Mouse (Mus musculus): Measurements from ENCODE around the gene Pde10a. TPM values are rescaled to one million over a fixed set of nuclear protein-coding genes. Genes with fewer than 3 reads are reported as not detected.
A peak's percentile ranks its signal among the peaks of the same experiment; 100 is the strongest.

Gene Pde10a
- polyA plus RNA-seq, 1 experiment from 2014 or later, result 21.5 TPM

- H3K36me3 ChIP-seq, result no peaks in the 10 kb centered on the region
- WGBS, result 80% methylated on average over 3 of the region's 3 CpGs
- H3K9ac ChIP-seq (replicated peaks), result no peak overlapping the region
- H3K4me2 ChIP-seq (replicated peaks), result no peak overlapping the region
- H3K4me1 ChIP-seq, result no peaks in the 10 kb centered on the region
- ATAC-seq (replicated peaks), result no peak
- H3K27me3 ChIP-seq, result no peaks in the 10 kb centered on the region
- H3K9me3 ChIP-seq, result no peaks in the 10 kb centered on the region
- H3K4me3 ChIP-seq, result no peak overlapping the region
- no peak overlapping the region for H3K27ac ChIP-seq (replicated peaks)
Measured at GRCm38 (mm10) chr17:8742772-8743171, 217.6 kb downstream of the Pde10a start.

- Histone ChIP-seq H3K9ac (replicated peaks) (no peak overlapping the region), H3K4me1 (no peaks in the 10 kb centered on the region), H3K27me3 (no peaks in the 10 kb centered on the region), H3K9me3 (no peaks in the 10 kb centered on the region), H3K36me3 (no peaks in the 10 kb centered on the region), H3K4me3 (no peak overlapping the region), H3K27ac (replicated peaks) (no peak overlapping the region), H3K4me2 (replicated peaks) (no peak overlapping the region)
- ATAC-seq (replicated peaks), result no peak
- WGBS, result 77% methylated on average over 1 of the region's 1 CpGs
Measured at GRCm38 (mm10) chr17:8745334-8745733, 220.2 kb downstream of the Pde10a start.

GRCm38 (mm10) chr17:8749426-8749825 lies 224.3 kb downstream of the Pde10a start:
- ATAC-seq (replicated peaks), result no peak
- H3K4me2 ChIP-seq (replicated peaks), result no peak overlapping the region
- no peak overlapping the region for H3K27ac ChIP-seq (replicated peaks)
- no peak overlapping the region for H3K4me3 ChIP-seq
- H3K36me3 ChIP-seq, result no peaks in the 10 kb centered on the region
- H3K9ac ChIP-seq (replicated peaks), result no peak overlapping the region
- 85% methylated on average over 4 of the region's 4 CpGs for WGBS
- no peaks in the 10 kb centered on the region for H3K9me3 ChIP-seq
- H3K27me3 ChIP-seq, result no peaks in the 10 kb centered on the region
- H3K4me1 ChIP-seq, result no peaks in the 10 kb centered on the region

- H3K9ac ChIP-seq (replicated peaks), result no peak overlapping the region
- H3K4me2 ChIP-seq (replicated peaks), result no peak overlapping the region
- H3K4me1 ChIP-seq, result no peaks in the 10 kb centered on the region
- H3K36me3 ChIP-seq, result no peaks in the 10 kb centered on the region
- H3K9me3 ChIP-seq, result no peaks in the 10 kb centered on the region
- no peak overlapping the region for H3K4me3 ChIP-seq
- no peak for ATAC-seq (replicated peaks)
- H3K27ac ChIP-seq (replicated peaks), result no peak overlapping the region
- 92% methylated on average over 5 of the region's 5 CpGs for WGBS
- no peaks in the 10 kb centered on the region for H3K27me3 ChIP-seq
Measured at GRCm38 (mm10) chr17:8757576-8757975, 232.4 kb downstream of the Pde10a start.

- Histone ChIP-seq H3K27ac (replicated peaks) (no peak overlapping the region), H3K9ac (replicated peaks) (no peak overlapping the region), H3K36me3 (no peaks in the 10 kb centered on the region), H3K4me1 (no peaks in the 10 kb centered on the region), H3K27me3 (no peaks in the 10 kb centered on the region), H3K4me2 (replicated peaks) (no peak overlapping the region), H3K9me3 (no peaks in the 10 kb centered on the region), H3K4me3 (no peak overlapping the region)
- ATAC-seq (replicated peaks), result no peak
- WGBS, result 33% methylated on average over 1 of the region's 1 CpGs
Measured at GRCm38 (mm10) chr17:8763248-8763647, 238.1 kb downstream of the Pde10a start.

- 88% methylated on average over 5 of the region's 5 CpGs for WGBS
- H3K4me3 ChIP-seq, result no peak overlapping the region
- no peak for ATAC-seq (replicated peaks)
- H3K9me3 ChIP-seq, result no peaks in the 10 kb centered on the region
- H3K4me1 ChIP-seq, result no peaks in the 10 kb centered on the region
- H3K27me3 ChIP-seq, result no peaks in the 10 kb centered on the region
- H3K36me3 ChIP-seq, result no peaks in the 10 kb centered on the region
- no peak overlapping the region for H3K27ac ChIP-seq (replicated peaks)
- H3K9ac ChIP-seq (replicated peaks), result no peak overlapping the region
- no peak overlapping the region for H3K4me2 ChIP-seq (replicated peaks)
Measured at GRCm38 (mm10) chr17:8765987-8766576, 240.9 kb downstream of the Pde10a start.

- Histone ChIP-seq H3K36me3 (no peaks in the 10 kb centered on the region), H3K27me3 (no peaks in the 10 kb centered on the region), H3K4me1 (no peaks in the 10 kb centered on the region), H3K9me3 (no peaks in the 10 kb centered on the region), H3K4me2 (replicated peaks) (no peak overlapping the region), H3K27ac (replicated peaks) (no peak overlapping the region), H3K9ac (replicated peaks) (no peak overlapping the region), H3K4me3 (no peak overlapping the region)
- WGBS, result 88% methylated on average over 1 of the region's 1 CpGs
- ATAC-seq (replicated peaks), result no peak
Measured at GRCm38 (mm10) chr17:8769155-8769554, 244.0 kb downstream of the Pde10a start.

GRCm38 (mm10) chr17:8773391-8773790 lies 248.2 kb downstream of the Pde10a start:
- H3K27ac ChIP-seq (replicated peaks), result no peak overlapping the region
- no peaks in the 10 kb centered on the region for H3K27me3 ChIP-seq
- H3K36me3 ChIP-seq, result no peaks in the 10 kb centered on the region
- no peaks in the 10 kb centered on the region for H3K9me3 ChIP-seq
- no peak overlapping the region for H3K4me2 ChIP-seq (replicated peaks)
- ATAC-seq (replicated peaks), result no peak
- no peak overlapping the region for H3K9ac ChIP-seq (replicated peaks)
- WGBS, result 82% methylated on average over 6 of the region's 6 CpGs
- H3K4me3 ChIP-seq, result no peak overlapping the region
- no peaks in the 10 kb centered on the region for H3K4me1 ChIP-seq

- no peaks in the 10 kb centered on the region for H3K36me3 ChIP-seq
- no peaks in the 10 kb centered on the region for H3K27me3 ChIP-seq
- H3K4me1 ChIP-seq, result no peaks in the 10 kb centered on the region; the same call in 1 of the 2 replicates
- H3K9ac ChIP-seq (replicated peaks), result no peak overlapping the region
- no peak overlapping the region for H3K27ac ChIP-seq (replicated peaks)
- no peak for ATAC-seq (replicated peaks)
- H3K9me3 ChIP-seq, result no peaks in the 10 kb centered on the region
- 88% methylated on average over 3 of the region's 3 CpGs for WGBS
- H3K4me3 ChIP-seq, result no peak overlapping the region
- H3K4me2 ChIP-seq (replicated peaks), result no peak overlapping the region
Measured at GRCm38 (mm10) chr17:8774301-8774700, 249.1 kb downstream of the Pde10a start.

GRCm38 (mm10) chr17:8775571-8776161 lies 250.5 kb downstream of the Pde10a start:
- 0 out of 2 replicates have a peak overlapping the region, but pooled peaks have one; percentile 3 for H3K27ac ChIP-seq (replicated peaks)
- no peak for ATAC-seq (replicated peaks)

GRCm38 (mm10) chr17:8777710-8778109 lies 252.5 kb downstream of the Pde10a start:
- Histone ChIP-seq H3K9ac (replicated peaks) (no peak overlapping the region), H3K4me1 (no peaks in the 10 kb centered on the region; the same call in 1 of the 2 replicates), H3K36me3 (no peaks in the 10 kb centered on the region), H3K9me3 (no peaks in the 10 kb centered on the region), H3K4me2 (replicated peaks) (no peak overlapping the region), H3K4me3 (no peak overlapping the region), H3K27me3 (no peaks in the 10 kb centered on the region), H3K27ac (replicated peaks) (no peak overlapping the region)
- ATAC-seq (replicated peaks), result no peak
- WGBS, result 93% methylated on average over 6 of the region's 6 CpGs

More at GRCm38 (mm10) chr17:8775571-8776161, 250.5 kb downstream of the Pde10a start:
- Histone ChIP-seq H3K4me2 (replicated peaks) (no peak overlapping the region), H3K4me1 (no peaks in the 10 kb centered on the region; the same call in 1 of the 2 replicates), H3K27me3 (no peaks in the 10 kb centered on the region), H3K4me3 (no peak overlapping the region), H3K9me3 (no peaks in the 10 kb centered on the region), H3K36me3 (no peaks in the 10 kb centered on the region), H3K9ac (replicated peaks) (no peak overlapping the region)
- WGBS, result 84% methylated on average over 11 of the region's 11 CpGs

- 68% methylated on average over 5 of the region's 5 CpGs for WGBS
- H3K36me3 ChIP-seq, result no peaks in the 10 kb centered on the region
- H3K27me3 ChIP-seq, result no peaks in the 10 kb centered on the region
- H3K4me2 ChIP-seq (replicated peaks), result no peak overlapping the region
- no peaks in the 10 kb centered on the region; the same call in 1 of the 2 replicates for H3K4me1 ChIP-seq
- H3K9ac ChIP-seq (replicated peaks), result no peak overlapping the region
- H3K27ac ChIP-seq (replicated peaks), result no peak overlapping the region
- peak; percentile 46; the same call in 1 of the 2 replicates for ATAC-seq (replicated peaks)
- H3K4me3 ChIP-seq, result no peak overlapping the region
- no peaks in the 10 kb centered on the region for H3K9me3 ChIP-seq
Measured at GRCm38 (mm10) chr17:8778839-8779238, 253.7 kb downstream of the Pde10a start.

GRCm38 (mm10) chr17:8780484-8780883 lies 255.3 kb downstream of the Pde10a start:
- H3K4me2 ChIP-seq (replicated peaks), result no peak overlapping the region
- no peaks in the 10 kb centered on the region for H3K36me3 ChIP-seq
- no peak overlapping the region for H3K4me3 ChIP-seq
- H3K27me3 ChIP-seq, result no peaks in the 10 kb centered on the region
- H3K27ac ChIP-seq (replicated peaks), result no peak overlapping the region
- WGBS, result 82% methylated on average over 4 of the region's 4 CpGs
- H3K9me3 ChIP-seq, result no peaks in the 10 kb centered on the region
- no peak for ATAC-seq (replicated peaks)
- H3K4me1 ChIP-seq, result no peaks in the 10 kb centered on the region; the same call in 1 of the 2 replicates
- H3K9ac ChIP-seq (replicated peaks), result no peak overlapping the region
